Mouse (Mus musculus) MN1 (cell line): ENCODE measurements around the gene Dpy19l1.
A peak's percentile ranks its signal among the peaks of the same experiment; 100 is the strongest.

Experiments used
- DNase-seq: peaks from one replicate; pipeline ENCODE4 v3.0.0-alpha.2; 2016; ENCODE audit warnings: low spot score

Dpy19l1 gene

GRCm38 (mm10) chr9:24503067-24503857, at the start of gene Dpy19l1:
Gene Dpy19l1, minus strand, starts transcription at chr9:24503140.
- DNase-seq, result peak; percentile 90

- DNase-seq, result no peak
These were observed 35.2 kb upstream of the Dpy19l1 start for GRCm38 (mm10) chr9:24538159-24538558.

- peak; percentile 41 for DNase-seq
These were observed 13.7 kb upstream of the Dpy19l1 start for GRCm38 (mm10) chr9:24516575-24517139.

- no peak for DNase-seq
These were observed 11.1 kb upstream of the Dpy19l1 start for GRCm38 (mm10) chr9:24514078-24514469.

- no peak for DNase-seq
These were observed 10.5 kb upstream of the Dpy19l1 start for GRCm38 (mm10) chr9:24513290-24514077.

GRCm38 (mm10) chr9:24512121-24512539, 9.2 kb upstream of the Dpy19l1 start:
- no peak for DNase-seq

- no peak for DNase-seq
These were observed 8.6 kb upstream of the Dpy19l1 start for GRCm38 (mm10) chr9:24511371-24512120.

- DNase-seq, result no peak
These were observed 5.9 kb upstream of the Dpy19l1 start for GRCm38 (mm10) chr9:24508880-24509279.

- DNase-seq, result no peak
These were observed 3.6 kb upstream of the Dpy19l1 start for GRCm38 (mm10) chr9:24506510-24506909.

GRCm38 (mm10) chr9:24505017-24505763, 2.2 kb upstream of the Dpy19l1 start:
- no peak for DNase-seq

- DNase-seq, result no peak
These were observed 1.4 kb upstream of the Dpy19l1 start for GRCm38 (mm10) chr9:24504381-24504780.

- peak; percentile 54 for DNase-seq
These were observed 899 bp upstream of the Dpy19l1 start for GRCm38 (mm10) chr9:24503858-24504219.

- DNase-seq, result peak; percentile 57
These were observed 352 bp downstream of the Dpy19l1 start for GRCm38 (mm10) chr9:24502571-24503004.

GRCm38 (mm10) chr9:24501618-24502017, 1.3 kb downstream of the Dpy19l1 start:
- peak; percentile 8 for DNase-seq

GRCm38 (mm10) chr9:24496226-24496625, 6.7 kb downstream of the Dpy19l1 start:
- no peak for DNase-seq

- no peak for DNase-seq
These were observed 12.4 kb downstream of the Dpy19l1 start for GRCm38 (mm10) chr9:24490516-24490915.

GRCm38 (mm10) chr9:24488425-24489104, 14.4 kb downstream of the Dpy19l1 start:
- DNase-seq, result no peak

GRCm38 (mm10) chr9:24482375-24482774, 20.6 kb downstream of the Dpy19l1 start:
- DNase-seq, result no peak

GRCm38 (mm10) chr9:24477251-24477650, 25.7 kb downstream of the Dpy19l1 start:
- no peak for DNase-seq

- no peak for DNase-seq
These were observed 29.1 kb downstream of the Dpy19l1 start for GRCm38 (mm10) chr9:24473824-24474223.

GRCm38 (mm10) chr9:24472514-24472913, 30.4 kb downstream of the Dpy19l1 start:
- DNase-seq, result no peak
